Mouse (Mus musculus) kidney, embryonic 15.5 days (tissue): ENCODE data around the gene Alg3. TPM values are rescaled to one million over a fixed set of nuclear protein-coding genes. Genes with fewer than 3 reads are reported as not detected.
A peak's percentile ranks its signal among the peaks of the same experiment; 100 is the strongest.

Experiments
- ATAC-seq: fragments of 200-750 bp; cut with Nextera tagmentation; replicated peaks from 2 replicates; pipeline ENCODE4 v1.8.0; 2017; ENCODE audit warnings: moderate TSS enrichment; ENCODE audit not compliant: low FRiP score
- H3K27ac ChIP-seq: fragments of 300-500 bp; sonication (generic); 2 replicates; pipeline ENCODE4 v1.5.1; 2015; ENCODE audit warnings: mild to moderate bottlenecking, inconsistent platforms
- H3K27me3 ChIP-seq: fragments of 300-500 bp; sonication (generic); 2 replicates; pipeline ENCODE4 v1.6.1; 2015; ENCODE audit warnings: inconsistent platforms
- H3K36me3 ChIP-seq: fragments of 300-500 bp; sonication (generic); 2 replicates; pipeline ENCODE4 v1.6.1; 2015; ENCODE audit warnings: inconsistent platforms
- H3K4me1 ChIP-seq: fragments of 300-500 bp; sonication (generic); 2 replicates; pipeline ENCODE4 v1.6.1; 2015; ENCODE audit warnings: inconsistent platforms
- H3K4me2 ChIP-seq: fragments of 300-500 bp; sonication (generic); 2 replicates; pipeline ENCODE4 v1.6.1; 2015; ENCODE audit warnings: moderate library complexity, mild to moderate bottlenecking, inconsistent platforms
- H3K4me3 ChIP-seq: fragments of 300-500 bp; sonication (generic); replicated peaks from 2 replicates; pipeline ENCODE4 v1.5.1; 2015; ENCODE audit warnings: mild to moderate bottlenecking, inconsistent platforms
- H3K9ac ChIP-seq: fragments of 300-500 bp; sonication (generic); 2 replicates; pipeline ENCODE4 v1.6.1; 2015; ENCODE audit warnings: mild to moderate bottlenecking, inconsistent platforms
- H3K9me3 ChIP-seq: fragments of 300-500 bp; sonication (generic); replicated peaks from 2 replicates; pipeline ENCODE4 v1.6.1; 2016; ENCODE audit warnings: inconsistent platforms
- WGBS: fragments of 180-500 bp; shearing (Covaris S2); methylation state at CpG from one replicate; pipeline ENCODE4 v1.1.7; 2015; ENCODE audit warnings: mixed read lengths; 5-methylcytosine and 5-hydroxymethylcytosine counted together
- polyA plus RNA-seq: library from polyadenylated mRNA; unstranded; fragments of >200 nt; fragmentation: Nextera tagmentation; extraction: Ambion mirVana; gene quantifications from 2 replicates; pipeline ENCODE4 v1.2.1, GENCODE M21; 2015

The Alg3 gene
- polyA plus RNA-seq, 1 experiment from 2014 or later, result 43.8 TPM

GRCm38 (mm10) chr16:20623211-20623610, 11.7 kb upstream of the Alg3 start:
- H3K4me2 ChIP-seq, result no peak overlapping the region
- 66% methylated on average over 2 of the region's 2 CpGs for WGBS
- ATAC-seq, result no peak

GRCm38 (mm10) chr16:20621991-20622685, 10.6 kb upstream of the Alg3 start:
- peaks cover 8% of the 10 kb centered on the region; the same call in 1 of the 2 replicates for H3K36me3 ChIP-seq
- ATAC-seq, result peak; percentile 20

More at GRCm38 (mm10) chr16:20623211-20623610, 11.7 kb upstream of the Alg3 start:
- Histone ChIP-seq H3K9ac (no peak overlapping the region), H3K27me3 (peaks cover 47% of the 10 kb centered on the region), H3K36me3 (peaks cover 8% of the 10 kb centered on the region; the same call in 1 of the 2 replicates), H3K27ac (no peak overlapping the region), H3K4me1 (peaks cover 32% of the 10 kb centered on the region), H3K4me3 (no peak overlapping the region), H3K9me3 (no peaks in the 10 kb centered on the region)

GRCm38 (mm10) chr16:20621191-20621990, 9.9 kb upstream of the Alg3 start, which contains the start of gene Camk2n2:
Camk2n2 (minus strand) TSS chr16:20621287.
- Histone ChIP-seq H3K4me3 (peak within 1 kb of the TSS; percentile 71), H3K4me2 (peak within 1 kb of the TSS; percentile 98), H3K27ac (peak within 1 kb of the TSS; percentile 56), H3K9ac (peak within 1 kb of the TSS; percentile 63), H3K27me3 (peaks cover 39% of the 10 kb centered on the region), H3K36me3 (peaks cover 8% of the 10 kb centered on the region; the same call in 1 of the 2 replicates), H3K4me1 (peaks cover 32% of the 10 kb centered on the region), H3K9me3 (no peaks in the 10 kb centered on the region)
- ATAC-seq, result peak; percentile 74
- WGBS, result under 1% methylated on average over 85 of the region's 92 CpGs

More at GRCm38 (mm10) chr16:20621991-20622685, 10.6 kb upstream of the Alg3 start:
- H3K4me1 ChIP-seq, result peaks cover 32% of the 10 kb centered on the region
- peak overlapping the region; percentile 56 for H3K27ac ChIP-seq
- WGBS, result under 1% methylated on average over 34 of the region's 37 CpGs
- peaks cover 44% of the 10 kb centered on the region for H3K27me3 ChIP-seq
- H3K4me2 ChIP-seq, result peak overlapping the region; percentile 98
- peak overlapping the region; percentile 71 for H3K4me3 ChIP-seq
- peak overlapping the region; percentile 63 for H3K9ac ChIP-seq
- no peaks in the 10 kb centered on the region for H3K9me3 ChIP-seq

- Histone ChIP-seq H3K9ac (peak overlapping the region; percentile 63), H3K36me3 (peaks cover 8% of the 10 kb centered on the region; the same call in 1 of the 2 replicates), H3K9me3 (no peaks in the 10 kb centered on the region), H3K27me3 (peaks cover 39% of the 10 kb centered on the region), H3K4me1 (peaks cover 32% of the 10 kb centered on the region), H3K27ac (no peak overlapping the region), H3K4me3 (peak overlapping the region; percentile 71), H3K4me2 (peak overlapping the region; percentile 98)
- peak; percentile 26 for ATAC-seq
- WGBS, result under 1% methylated on average over 32 of the region's 32 CpGs
These were observed 9.2 kb upstream of the Alg3 start for GRCm38 (mm10) chr16:20620751-20621190.

- Histone ChIP-seq H3K9me3 (no peaks in the 10 kb centered on the region), H3K4me3 (peak overlapping the region; percentile 71), H3K36me3 (peaks cover 8% of the 10 kb centered on the region; the same call in 1 of the 2 replicates), H3K4me2 (peak overlapping the region; percentile 98), H3K9ac (no peak overlapping the region), H3K27ac (no peak overlapping the region), H3K27me3 (peaks cover 39% of the 10 kb centered on the region), H3K4me1 (peaks cover 32% of the 10 kb centered on the region)
- WGBS, result 0% methylated on average over 9 of the region's 9 CpGs
- ATAC-seq, result no peak; the same call in 1 of the 2 replicates
These were observed 8.8 kb upstream of the Alg3 start for GRCm38 (mm10) chr16:20620399-20620735.

- peaks cover 32% of the 10 kb centered on the region for H3K4me1 ChIP-seq
- peaks cover 8% of the 10 kb centered on the region; the same call in 1 of the 2 replicates for H3K36me3 ChIP-seq
- peak overlapping the region; percentile 71 for H3K4me3 ChIP-seq
- peaks cover 39% of the 10 kb centered on the region for H3K27me3 ChIP-seq
- H3K9ac ChIP-seq, result no peak overlapping the region
- H3K4me2 ChIP-seq, result peak overlapping the region; percentile 98
- 2% methylated on average over 80 of the region's 83 CpGs for WGBS
- peak; percentile 52 for ATAC-seq
- no peaks in the 10 kb centered on the region for H3K9me3 ChIP-seq
- no peak overlapping the region for H3K27ac ChIP-seq
These were observed 8.2 kb upstream of the Alg3 start for GRCm38 (mm10) chr16:20619541-20620398.

GRCm38 (mm10) chr16:20610501-20611356, 806 bp downstream of the Alg3 start:
- ATAC-seq, result peak; percentile 77
- Histone ChIP-seq H3K27me3 (no peaks in the 10 kb centered on the region), H3K36me3 (peaks cover 22% of the 10 kb centered on the region), H3K4me3 (peak overlapping the region; percentile 76), H3K9me3 (no peaks in the 10 kb centered on the region), H3K4me2 (peak overlapping the region; percentile 89), H3K9ac (peak overlapping the region; percentile 76), H3K4me1 (peaks cover 28% of the 10 kb centered on the region), H3K27ac (peak overlapping the region; percentile 90)
- WGBS, result under 1% methylated on average over 28 of the region's 28 CpGs

GRCm38 (mm10) chr16:20604705-20605104, 6.8 kb downstream of the Alg3 start:
- 80% methylated on average over 9 of the region's 9 CpGs for WGBS
- H3K4me3 ChIP-seq, result no peak overlapping the region
- no peak overlapping the region for H3K9ac ChIP-seq
- H3K27ac ChIP-seq, result no peak overlapping the region
- peaks cover 39% of the 10 kb centered on the region for H3K36me3 ChIP-seq
- H3K27me3 ChIP-seq, result no peaks in the 10 kb centered on the region
- H3K4me2 ChIP-seq, result no peak overlapping the region
- H3K9me3 ChIP-seq, result no peaks in the 10 kb centered on the region
- peaks cover 9% of the 10 kb centered on the region for H3K4me1 ChIP-seq
- ATAC-seq, result no peak

GRCm38 (mm10) chr16:20600511-20600910, 11.0 kb downstream of the Alg3 start:
- Histone ChIP-seq H3K4me1 (no peaks in the 10 kb centered on the region), H3K36me3 (peaks cover 15% of the 10 kb centered on the region), H3K27me3 (no peaks in the 10 kb centered on the region), H3K9me3 (no peaks in the 10 kb centered on the region), H3K4me2 (no peak overlapping the region), H3K27ac (no peak overlapping the region), H3K9ac (no peak overlapping the region), H3K4me3 (no peak overlapping the region)
- 79% methylated on average over 5 of the region's 5 CpGs for WGBS
- no peak for ATAC-seq

GRCm38 (mm10) chr16:20596687-20597441, 14.7 kb downstream of the Alg3 start:
- no peak for ATAC-seq

More at GRCm38 (mm10) chr16:20596687-20597441, 14.7 kb downstream of the Alg3 start:
- Histone ChIP-seq H3K36me3 (no peaks in the 10 kb centered on the region), H3K4me1 (no peaks in the 10 kb centered on the region), H3K9me3 (no peaks in the 10 kb centered on the region), H3K4me2 (no peak overlapping the region), H3K9ac (no peak overlapping the region), H3K27me3 (peaks cover 32% of the 10 kb centered on the region), H3K4me3 (no peak overlapping the region), H3K27ac (no peak overlapping the region)
- 38% methylated on average over 7 of the region's 7 CpGs for WGBS
